Mouse (Mus musculus): ENCODE measurements around the gene Amt.

GRCm38 (mm10) chr9:108280071-108280828 lies 16.4 kb upstream of the Amt start:
- TF ChIP-seq CTCF (conservative IDR thresholded peaks at IDR 0.05; ENCODE audit: insufficient read depth, insufficient read length, low read depth, low read length) (no peak), POLR2A (IDR thresholded peaks at IDR 0.05; ENCODE audit: low read depth, low read length) (no peak)
